Mouse (Mus musculus): ENCODE data around the gene Morn4. TPM values are rescaled to one million over a fixed set of nuclear protein-coding genes. Genes with fewer than 3 reads are reported as not detected.

The Morn4 gene
- total RNA-seq, 2 experiments from 2014 or later = 2.3 to 3.1 TPM

- DNase-seq = no peak
These were observed 42.2 kb downstream of the Morn4 start for GRCm38 (mm10) chr19:42043988-42044387.

- DNase-seq = no peak
These were observed 47.8 kb downstream of the Morn4 start for GRCm38 (mm10) chr19:42038310-42038709.

- DNase-seq = no peak
These were observed 48.9 kb downstream of the Morn4 start for GRCm38 (mm10) chr19:42037167-42037702.

GRCm38 (mm10) chr19:42036357-42036756 lies 49.8 kb downstream of the Morn4 start:
- DNase-seq = no peak

GRCm38 (mm10) chr19:42035456-42036248 lies 50.5 kb downstream of the Morn4 start, which contains the start of gene Ankrd2:
Ankrd2 (plus strand) TSS chr19:42036000.
- peak; percentile 86 to 90 for DNase-seq

GRCm38 (mm10) chr19:42034881-42035455 lies 51.2 kb downstream of the Morn4 start:
- no peak for DNase-seq

- no peak for DNase-seq
These were observed 51.9 kb downstream of the Morn4 start for GRCm38 (mm10) chr19:42034146-42034775.

- no peak for DNase-seq
These were observed 52.5 kb downstream of the Morn4 start for GRCm38 (mm10) chr19:42033611-42034010.

GRCm38 (mm10) chr19:42031112-42031511 lies 55.0 kb downstream of the Morn4 start:
- no peak for DNase-seq

GRCm38 (mm10) chr19:42026158-42026557 lies 60.0 kb downstream of the Morn4 start:
- peak; percentile 83 to 91 for DNase-seq

Other genes starting within 250 kb of the Morn4 start
- gene Frat2, start 238.2 kb downstream of the Morn4 start, total RNA-seq (2021) = 1 to 10 TPM; 2.5 to 3.3 TPM
- gene Rrp12, start 190.2 kb downstream of the Morn4 start, total RNA-seq (2021) = 10 to 100 TPM; 16.0 to 18.0 TPM
- 100 to 1,000 TPM; 128 TPM for gene Pgam1, start 174.4 kb downstream of the Morn4 start, total RNA-seq (2021)
- gene Exosc1, start 152.9 kb downstream of the Morn4 start, total RNA-seq (2021) = 10 to 100 TPM; 11.4 to 13.1 TPM
- 10 to 100 TPM; 12.9 to 14.0 TPM for gene Zdhhc16, start 152.9 kb downstream of the Morn4 start, total RNA-seq (2021)
- 10 to 100 TPM; 13.9 to 14.6 TPM for gene Mms19, start 105.2 kb downstream of the Morn4 start, total RNA-seq (2021)
- 10 to 100 TPM; 17.7 to 19.2 TPM for gene Ubtd1, start 104.6 kb downstream of the Morn4 start, total RNA-seq (2021)
- under 1 TPM in 1 of 2 experiments, not detected in 1; 0.47 TPM for gene Ankrd2, start 50.4 kb downstream of the Morn4 start, total RNA-seq (2021)
- gene Hoga1, start 40.7 kb downstream of the Morn4 start, total RNA-seq (2021) = 1 to 10 TPM; 1.3 to 1.7 TPM
- gene 4933411K16Rik, start 34.1 kb downstream of the Morn4 start, total RNA-seq (2021) = not detected
- 10 to 100 TPM; 18.2 to 19.3 TPM for gene Pi4k2a, start 4.1 kb upstream of the Morn4 start, total RNA-seq (2021)
- gene Avpi1, start 42.7 kb upstream of the Morn4 start, total RNA-seq (2021) = 10 to 100 TPM; 10.1 to 12.4 TPM
- 10 to 100 TPM; 19.1 to 21.1 TPM for gene Marveld1, start 61.0 kb upstream of the Morn4 start, total RNA-seq (2021)
- 10 to 100 TPM; 17.3 to 21.3 TPM for gene Zfyve27, start 77.6 kb upstream of the Morn4 start, total RNA-seq (2021)
- gene Sfrp5, start 115.9 kb upstream of the Morn4 start, total RNA-seq (2021) = 1 to 10 TPM; 5.6 to 5.8 TPM
- gene Golga7b, start 161.2 kb upstream of the Morn4 start, total RNA-seq (2021) = under 1 TPM; 0.54 to 0.87 TPM